Mouse (Mus musculus): ENCODE data around the gene Klc1. TPM values are rescaled to one million over a fixed set of nuclear protein-coding genes. Genes with fewer than 3 reads are reported as not detected.

Klc1 gene
- polyA plus RNA-seq (2017; shearing (Covaris generic)): 54.3 TPM

DNA sequence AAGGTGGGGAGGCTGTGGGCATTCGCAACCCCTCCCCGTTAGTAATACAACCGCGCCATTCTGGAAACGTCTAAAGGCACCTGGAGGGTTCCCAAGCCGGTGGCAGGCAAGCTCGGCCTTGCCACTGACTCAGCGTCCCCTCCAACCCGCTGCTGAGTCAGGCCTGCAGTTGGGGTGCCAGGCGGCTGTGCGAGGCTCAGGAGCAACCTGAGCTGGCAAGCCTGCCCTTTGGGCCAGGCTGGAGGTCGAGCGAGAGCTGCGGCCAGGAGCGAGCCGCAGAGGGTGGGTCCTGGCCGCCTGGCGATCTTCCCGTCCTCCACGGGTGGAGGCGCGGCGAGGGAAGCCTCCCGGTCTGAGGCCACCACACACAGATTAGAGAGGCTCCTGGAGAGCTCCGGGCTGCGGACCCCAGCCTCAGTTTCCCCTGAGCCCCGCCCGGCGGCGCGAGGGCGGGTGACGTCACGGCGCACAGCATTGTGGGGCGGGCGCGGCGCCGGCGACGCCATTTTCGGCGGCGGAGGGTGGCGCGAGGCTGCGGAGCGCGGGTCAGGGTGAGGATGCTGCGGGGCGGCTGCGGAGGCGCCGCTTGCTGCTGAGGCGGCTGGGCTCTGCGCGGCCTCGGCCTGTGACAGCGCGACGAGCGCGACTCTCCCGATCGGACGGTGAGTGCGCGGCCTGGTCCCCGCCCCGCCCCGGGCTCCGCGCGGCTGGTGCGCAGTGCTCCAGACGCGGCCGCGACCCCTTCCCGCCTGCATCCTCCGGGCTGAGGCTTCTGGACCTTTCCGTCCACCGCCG lies at the start of gene Klc1:
Gene Klc1, plus strand, starts transcription at position 469 of the 795 bp plus-strand sequence.

DNA sequence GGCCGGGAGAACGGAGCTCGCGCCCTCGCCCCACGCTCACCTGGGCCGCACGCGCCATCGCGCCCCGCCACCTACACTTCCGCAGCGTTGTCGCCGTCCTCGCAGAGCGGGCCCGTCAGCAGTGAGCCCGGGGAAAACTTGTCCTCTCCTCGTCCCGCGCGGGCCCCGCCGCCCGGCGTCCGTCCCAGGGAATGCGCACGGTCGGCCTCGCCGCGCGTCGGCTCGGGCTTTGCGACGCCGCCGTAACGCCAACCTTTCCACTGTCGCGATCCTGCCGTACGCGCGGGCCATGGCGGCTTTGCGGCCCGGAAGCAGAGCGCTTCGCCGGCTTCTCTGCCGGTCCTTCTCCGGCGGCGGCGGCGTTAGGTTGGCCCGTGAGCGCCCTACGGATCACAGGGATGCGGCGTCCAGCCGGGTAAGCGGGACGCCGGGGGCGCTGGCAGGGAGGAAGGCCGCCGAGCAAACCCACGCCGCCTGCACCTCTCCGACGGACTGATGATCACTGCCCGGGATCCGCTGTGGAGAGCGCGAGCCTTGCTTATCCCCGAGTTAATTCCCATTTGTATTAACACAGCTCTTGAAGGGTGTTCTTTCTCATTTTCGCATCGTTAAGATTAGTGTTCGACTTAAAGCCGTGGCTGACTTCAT lies 45.5 kb upstream of the Klc1 start, which contains the start of the genes Bag5 and Apopt1:
Gene Bag5, minus strand, starts transcription at position 254 of the 648 bp plus-strand sequence.
Gene Apopt1, plus strand, starts transcription at position 258 of the 648 bp plus-strand sequence.

DNA sequence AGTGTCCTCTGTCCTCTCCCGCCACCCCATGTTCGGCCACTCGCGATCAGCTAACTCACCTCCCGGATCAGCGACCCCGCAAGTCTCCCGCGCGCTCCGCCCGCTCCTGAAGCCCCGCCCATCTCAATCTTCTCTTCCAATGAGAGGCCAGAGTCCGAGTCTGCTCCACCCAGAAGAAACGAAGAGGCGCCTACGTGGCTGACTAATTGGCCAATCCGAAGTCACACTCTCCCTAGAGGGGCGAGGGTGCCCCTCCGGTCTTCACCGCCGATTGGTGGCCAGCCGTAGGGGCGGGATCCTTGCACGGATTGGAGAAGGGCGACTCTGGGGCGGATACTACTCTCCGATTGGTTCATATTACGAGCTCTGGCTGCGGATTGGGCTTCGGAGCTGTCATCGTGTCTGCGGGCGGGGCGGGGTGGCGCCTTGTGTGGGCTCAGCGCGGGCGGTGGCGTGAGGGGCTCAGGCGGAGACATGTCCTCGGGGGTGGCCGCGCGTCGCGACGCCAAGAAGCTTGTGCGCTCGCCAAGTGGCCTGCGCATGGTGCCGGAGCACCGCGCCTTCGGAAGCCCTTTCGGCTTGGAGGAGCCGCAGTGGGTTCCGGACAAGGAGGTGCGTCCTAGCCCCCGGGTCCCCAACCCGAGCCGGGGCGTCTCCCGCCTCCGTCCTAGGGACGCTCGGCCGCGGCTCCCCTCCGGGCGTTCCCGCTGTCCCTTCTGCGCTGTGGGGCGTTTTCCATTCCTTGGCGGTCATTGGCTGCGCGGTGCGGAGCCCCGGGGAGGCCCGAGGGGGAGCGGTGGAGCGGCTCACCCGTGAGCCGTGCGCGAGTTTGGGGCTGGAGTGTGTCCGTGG lies 55.3 kb downstream of the Klc1 start, which contains the start of the genes Xrcc3 and Zfyve21:
Gene Xrcc3, minus strand, starts transcription at position 108 of the 852 bp plus-strand sequence.
Gene Zfyve21, plus strand, starts transcription at position 405 of the 852 bp plus-strand sequence.

Other genes with a start within 250 kb of the Klc1 start
- gene Eif5, start 220.8 kb upstream of the Klc1 start, polyA plus RNA-seq (2017; shearing (Covaris generic)): 596 TPM
- gene Mark3, start 184.3 kb upstream of the Klc1 start, polyA plus RNA-seq (2017; shearing (Covaris generic)): 129 TPM
- 38.7 TPM for gene Ckb, start 86.5 kb upstream of the Klc1 start, polyA plus RNA-seq (2017; shearing (Covaris generic))
- gene Trmt61a, start 80.7 kb upstream of the Klc1 start, polyA plus RNA-seq (2017; shearing (Covaris generic)): 24.0 TPM
- gene Bag5, start 45.6 kb upstream of the Klc1 start, polyA plus RNA-seq (2017; shearing (Covaris generic)): 53.1 TPM
- 59.8 TPM for gene Apopt1, start 45.6 kb upstream of the Klc1 start, polyA plus RNA-seq (2017; shearing (Covaris generic))
- gene Xrcc3, start 55.0 kb downstream of the Klc1 start, polyA plus RNA-seq (2017; shearing (Covaris generic)): 4.1 TPM
- gene Zfyve21, start 55.3 kb downstream of the Klc1 start, polyA plus RNA-seq (2017; shearing (Covaris generic)): 8.5 TPM
- 75.9 TPM for gene Ppp1r13b, start 149.3 kb downstream of the Klc1 start, polyA plus RNA-seq (2017; shearing (Covaris generic))
- gene Atp5mpl, start 208.1 kb downstream of the Klc1 start, polyA plus RNA-seq (2017; shearing (Covaris generic)): 231 TPM
- gene Tdrd9, start 212.7 kb downstream of the Klc1 start, polyA plus RNA-seq (2017; shearing (Covaris generic)): not detected
- gene Rd3l, start 222.5 kb downstream of the Klc1 start, polyA plus RNA-seq (2017; shearing (Covaris generic)): not detected